ENCODE assay signal across 16 mouse cellular contexts in genomic region chr4:134016767-134017166, GRCm38 (mm10). TPM values are rescaled to one million over a fixed set of nuclear protein-coding genes. Genes with fewer than 3 reads are reported as not detected.
DNase-seq lines count a peak whose midpoint lies in the region; ATAC-seq lines count a peak whose summit lies in the region.
"Had no signal": no experiment of that assay in that cellular context is flagged by ENCODE, and none has a peak within 500 bp of the region (broad histone marks: within the 10 kb centered on the region; RNA-seq: fewer than 3 reads in every experiment).

No protein-coding gene starts in this region.

- peaks cover 21% of the 10 kb centered on the region for H3K27me3 ChIP-seq in kidney, embryonic 14.5 days (ENCODE audit: control insufficient read depth, insufficient read depth, low read length)
- peaks cover 66% of the 10 kb centered on the region for H3K27me3 ChIP-seq in liver, embryonic 13.5 days

- H3K4me2 ChIP-seq in kidney, embryonic 14.5 days (replicated peaks; ENCODE audit: low read depth, low read length) = peak overlapping the region; percentile 17; the same call in 1 of the 2 replicates
- H3K4me2 ChIP-seq in liver, embryonic 13.5 days = peak overlapping the region; percentile 49

- no peaks in the 10 kb centered on the region for H3K36me3 ChIP-seq in kidney, embryonic 14.5 days (ENCODE audit: control insufficient read depth, insufficient read depth, low read length)
- H3K36me3 ChIP-seq in liver, embryonic 13.5 days = no peaks in the 10 kb centered on the region

- no peak for ATAC-seq in kidney, embryonic 14.5 days (ENCODE audit: low FRiP score, low TSS enrichment)
- ATAC-seq in liver, embryonic 13.5 days (ENCODE audit: low read depth) = no peak
- ATAC-seq in CD4-positive, CD25-positive, alpha-beta regulatory T cell, adult 4 months = no peak

- intact Hi-C loops in gastrocnemius, postnatal 14 days (cut with DNase I; ENCODE audit: low total_unique reads) = no loop called here

- peaks cover 37% of the 10 kb centered on the region for H3K4me1 ChIP-seq in kidney, embryonic 14.5 days (ENCODE audit: control insufficient read depth, insufficient read depth, low read length)
- H3K4me1 ChIP-seq in liver, embryonic 13.5 days (replicated peaks) = peaks cover 14% of the 10 kb centered on the region

- no peaks in the 10 kb centered on the region for H3K9me3 ChIP-seq in kidney, embryonic 14.5 days (ENCODE audit: control insufficient read depth, low read length)
- no peaks in the 10 kb centered on the region for H3K9me3 ChIP-seq in liver, embryonic 13.5 days (replicated peaks)

- no peak overlapping the region for H3K27ac ChIP-seq in kidney, embryonic 14.5 days (ENCODE audit: low read depth, low read length)
- no peak overlapping the region for H3K27ac ChIP-seq in liver, embryonic 13.5 days

- WGBS in kidney, embryonic 14.5 days = 3% methylated on average over 8 of the region's 8 CpGs
- 6% methylated on average over 8 of the region's 8 CpGs for WGBS in liver, embryonic 13.5 days (ENCODE audit: insufficient replicate concordance)

- no peak overlapping the region for H3K9ac ChIP-seq in kidney, embryonic 14.5 days (ENCODE audit: low read depth, low read length)
- H3K9ac ChIP-seq in liver, embryonic 13.5 days = no peak overlapping the region
- H3K9ac ChIP-seq: lung, embryonic 14.5 days had no signal

- DNase-seq in kidney, postnatal 36 days = no peak
- peak; percentile 91 for DNase-seq in embryo, embryonic 10.5 days (ENCODE audit: low spot score)
- no peak for DNase-seq in liver, embryonic 13.5 days
- DNase-seq in retina, embryonic 14.5 days (ENCODE audit: low spot score) = peak; percentile 36
- no peak for DNase-seq in gastrocnemius, postnatal 14 days
- DNase-seq: adrenal gland, postnatal 25 days; cerebellum, adult 18-20 months; heart, adult 11 months; kidney, adult 18-20 months; layer of hippocampus, postnatal 36 days; lung, embryonic 14.5 days; right cerebral cortex, postnatal 4 days; thymus, adult 18-20 months had no signal

- H3K4me3 ChIP-seq in kidney, embryonic 14.5 days (ENCODE audit: low read length) = no peak overlapping the region
- H3K4me3 ChIP-seq in liver, embryonic 13.5 days (replicated peaks) = peak overlapping the region; percentile 41; the same call in 1 of the 2 replicates

RNA-seq across cellular contexts. Expression of gene Lin28a, which starts 1.9 kb away (rescaled TPM):
- not detected in 2 replicates for polyA plus RNA-seq in kidney, embryonic 14.5 days (2014; fragmentation: Nextera tagmentation; extraction: Ambion mirVana)
- 1.8 and 2.0 TPM in 2 replicates for polyA plus RNA-seq in liver, embryonic 13.5 days (2015; fragmentation: Nextera tagmentation; extraction: Ambion mirVana)
- polyA plus RNA-seq in CD4-positive, CD25-positive, alpha-beta regulatory T cell, adult 4 months (2017; shearing (Covaris generic)) = not detected
- 1 to 10 TPM; 1.9 to 3.0 TPM for total RNA-seq in gastrocnemius, postnatal 14 days (2021)
- total RNA-seq: adrenal gland, postnatal 25 days; layer of hippocampus, postnatal 36 days; MEL had no signal
- polyA plus RNA-seq: lung, embryonic 14.5 days had no signal

RNA-seq across cellular contexts. Expression of gene Dhdds, which starts 16.0 kb away (rescaled TPM):
- polyA plus RNA-seq in kidney, embryonic 14.5 days (2014; fragmentation: Nextera tagmentation; extraction: Ambion mirVana) = 42.2 and 42.9 TPM in 2 replicates
- polyA plus RNA-seq in liver, embryonic 13.5 days (2015; fragmentation: Nextera tagmentation; extraction: Ambion mirVana) = 19.7 and 23.5 TPM in 2 replicates
- 10 to 100 TPM; 23.5 to 24.3 TPM for polyA plus RNA-seq in CD4-positive, CD25-positive, alpha-beta regulatory T cell, adult 4 months (2017; shearing (Covaris generic))
- 10 to 100 TPM; 11.3 to 13.0 TPM for total RNA-seq in gastrocnemius, postnatal 14 days (2021)

RNA-seq across cellular contexts. Expression of gene Zfp683, which starts 36.9 kb away (rescaled TPM):
- not detected in 2 replicates for polyA plus RNA-seq in kidney, embryonic 14.5 days (2014; fragmentation: Nextera tagmentation; extraction: Ambion mirVana)
- polyA plus RNA-seq in liver, embryonic 13.5 days (2015; fragmentation: Nextera tagmentation; extraction: Ambion mirVana) = not detected in 2 replicates
- 1 to 10 TPM in 1 of 2 experiments, under 1 TPM in 1; 0.85 to 1.3 TPM for polyA plus RNA-seq in CD4-positive, CD25-positive, alpha-beta regulatory T cell, adult 4 months (2017; shearing (Covaris generic))
- total RNA-seq in gastrocnemius, postnatal 14 days (2021) = not detected
- total RNA-seq: adrenal gland, postnatal 25 days; layer of hippocampus, postnatal 36 days; MEL had no signal
- polyA plus RNA-seq: lung, embryonic 14.5 days had no signal

RNA-seq across cellular contexts. Expression of gene Crybg2, which starts 43.8 kb away (rescaled TPM):
- 4.5 and 6.0 TPM in 2 replicates for polyA plus RNA-seq in kidney, embryonic 14.5 days (2014; fragmentation: Nextera tagmentation; extraction: Ambion mirVana)
- 0.22 and 0.25 TPM in 2 replicates for polyA plus RNA-seq in liver, embryonic 13.5 days (2015; fragmentation: Nextera tagmentation; extraction: Ambion mirVana)
- polyA plus RNA-seq in CD4-positive, CD25-positive, alpha-beta regulatory T cell, adult 4 months (2017; shearing (Covaris generic)) = 10 to 100 TPM; 20.9 to 28.2 TPM
- not detected for total RNA-seq in gastrocnemius, postnatal 14 days (2021)

RNA-seq across cellular contexts. Expression of gene Hmgn2, which starts 48.3 kb away (rescaled TPM):
- 3,172 and 3,245 TPM in 2 replicates for polyA plus RNA-seq in kidney, embryonic 14.5 days (2014; fragmentation: Nextera tagmentation; extraction: Ambion mirVana)
- 779 and 917 TPM in 2 replicates for polyA plus RNA-seq in liver, embryonic 13.5 days (2015; fragmentation: Nextera tagmentation; extraction: Ambion mirVana)
- 100 to 1,000 TPM; 379 to 453 TPM for polyA plus RNA-seq in CD4-positive, CD25-positive, alpha-beta regulatory T cell, adult 4 months (2017; shearing (Covaris generic))
- total RNA-seq in gastrocnemius, postnatal 14 days (2021) = 100 to 1,000 TPM; 110 to 135 TPM

Comparison
In these comparisons a context has a peak if more than half of its experiments do, and no peak if none do; other contexts are left out.
1. DNase-seq: peak in embryo, embryonic 10.5 days (single experiment) and retina, embryonic 14.5 days (single experiment); none in kidney, postnatal 36 days (0 of 2), liver, embryonic 13.5 days (single experiment) and gastrocnemius, postnatal 14 days (single experiment).